Mouse (Mus musculus) G1E-ER4 (cell line): Measurements from ENCODE around the gene Tnip1. TPM values are rescaled to one million over a fixed set of nuclear protein-coding genes. Genes with fewer than 3 reads are reported as not detected.

ENCODE experiments used
- GATA1 ChIP-seq: IDR thresholded peaks from one replicate; pipeline ENCODE4 v1.8.0; 2012; ENCODE audit warnings: low read length, inconsistent platforms
- polyA plus RNA-seq: library from polyadenylated mRNA; stranded (reverse); fragments of >175 nt; gene quantifications from 2 replicates; pipeline ENCODE4 v1.2.3, GENCODE M21; 2012

Gene Tnip1
- polyA plus RNA-seq, 1 experiment = 28.6 TPM

DNA sequence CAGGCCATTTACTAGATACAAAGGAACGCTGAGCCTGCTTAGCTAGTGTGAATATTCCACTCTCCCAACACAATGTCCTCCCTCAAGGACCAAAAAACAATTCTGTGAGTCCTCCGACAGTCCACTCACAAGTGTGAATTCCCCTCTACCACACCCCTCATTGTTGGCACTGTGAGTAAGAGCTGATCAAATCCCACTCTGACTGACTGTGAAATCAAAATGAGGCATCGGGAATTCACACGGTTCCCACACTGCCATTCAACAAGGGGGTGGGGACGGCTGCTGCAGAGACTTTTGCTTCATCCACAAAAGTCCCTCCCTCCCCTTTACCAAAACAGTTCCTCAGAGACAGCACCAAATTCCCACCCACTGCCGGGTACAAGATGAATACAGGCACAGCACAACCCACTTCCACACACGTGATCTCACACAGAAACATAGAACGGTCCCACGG is 8.7 kb downstream of the Tnip1 start:
- no peak for TF ChIP-seq GATA1

DNA sequence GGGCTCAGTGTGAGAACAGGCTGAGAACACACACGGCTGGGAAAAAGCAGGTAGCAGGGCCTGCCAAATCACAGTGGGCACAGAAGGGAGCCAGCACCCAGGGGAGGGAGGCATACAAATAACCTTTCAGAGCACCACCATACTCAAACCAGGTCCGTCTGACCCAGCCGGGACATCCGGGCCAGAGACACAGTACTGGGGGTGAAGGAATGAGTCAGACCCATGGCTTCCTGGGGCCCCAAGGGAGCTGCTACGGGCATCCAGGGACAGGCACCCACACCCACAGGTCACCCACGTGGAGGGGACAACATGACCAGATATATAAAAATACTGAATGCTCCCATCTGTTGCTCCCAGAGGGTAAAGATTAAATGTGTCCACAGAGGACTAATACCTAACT is 10.1 kb downstream of the Tnip1 start:
- TF ChIP-seq GATA1 = no peak

DNA sequence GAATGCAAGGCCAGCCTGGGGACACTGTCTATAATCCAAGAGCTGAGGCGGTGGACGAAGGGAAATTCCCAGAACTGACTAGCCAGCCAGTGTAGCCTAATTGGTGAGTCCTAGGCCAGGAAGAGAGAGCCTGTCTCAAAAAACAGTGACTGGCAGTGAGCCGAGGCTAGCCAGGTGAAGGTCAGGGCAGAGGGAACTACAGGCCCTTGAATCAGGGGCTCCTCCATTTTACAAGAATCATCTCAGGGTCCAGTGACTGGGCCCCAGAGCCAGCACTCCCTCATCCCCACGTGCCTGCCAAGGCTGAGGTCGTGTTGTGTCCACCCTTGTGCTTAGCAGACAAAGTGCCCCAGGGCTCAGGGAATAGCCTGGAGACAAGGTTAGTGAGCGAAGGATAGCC is 12.0 kb downstream of the Tnip1 start:
- TF ChIP-seq GATA1 = no peak

DNA sequence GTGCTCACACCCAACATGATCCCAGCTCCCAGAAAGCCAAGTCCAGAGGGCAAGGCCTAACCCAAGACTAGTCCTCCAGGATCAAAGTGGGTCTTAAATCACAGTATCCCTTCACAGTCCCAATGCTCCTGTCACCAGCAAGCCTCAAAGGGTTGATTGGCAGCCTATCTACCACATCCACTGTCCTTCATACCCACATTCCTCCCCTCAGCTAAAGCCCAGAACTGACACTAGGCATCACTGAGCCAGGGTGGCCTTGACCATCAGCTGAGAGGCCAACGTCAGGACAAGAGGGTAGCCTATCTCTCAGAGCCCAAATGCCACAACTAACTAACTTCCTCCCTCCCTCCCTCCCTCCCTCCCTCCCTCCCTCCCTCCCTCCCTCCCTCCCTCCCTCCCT is 13.0 kb downstream of the Tnip1 start:
- TF ChIP-seq GATA1 = no peak

DNA sequence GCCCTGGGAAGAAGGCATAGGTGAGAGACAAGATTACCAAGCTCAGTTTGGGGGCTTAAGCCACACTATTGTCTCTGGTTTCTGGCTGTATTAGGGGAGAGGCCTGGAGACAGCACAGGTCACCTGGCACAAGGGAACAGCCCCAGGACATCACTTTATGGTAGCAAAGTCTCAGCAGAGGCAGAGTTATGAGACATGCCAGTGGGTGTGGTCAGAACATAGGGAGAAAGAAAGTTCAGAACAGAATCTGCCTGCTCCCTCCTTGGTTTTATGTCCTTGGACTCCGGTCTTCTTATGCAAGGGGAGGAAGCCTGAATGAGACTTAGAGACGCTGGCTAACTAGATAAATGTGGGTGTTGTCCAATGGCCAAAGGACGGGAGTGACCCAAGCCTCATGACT is 18.0 kb downstream of the Tnip1 start:
- TF ChIP-seq GATA1 = no peak

DNA sequence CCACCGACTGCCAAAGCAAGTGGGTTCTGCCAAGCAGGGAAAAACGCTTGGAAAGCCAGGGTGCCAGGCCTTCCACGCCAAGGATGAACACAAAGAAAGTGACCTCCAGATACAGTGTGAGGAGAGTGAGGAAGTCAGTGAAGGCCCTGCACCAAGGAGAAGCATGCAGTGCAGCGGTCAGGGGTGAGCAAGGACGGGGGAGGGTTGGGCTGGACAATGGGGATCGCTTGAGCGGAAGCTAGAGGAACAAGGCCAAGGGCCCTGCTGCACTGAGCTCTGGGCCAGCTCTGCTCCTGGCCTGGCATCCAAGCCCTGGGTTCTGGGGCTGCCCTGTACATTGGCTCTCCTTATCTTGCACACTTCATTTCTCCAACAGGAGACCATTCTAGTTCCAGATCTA is 22.7 kb downstream of the Tnip1 start:
- no peak for TF ChIP-seq GATA1

DNA sequence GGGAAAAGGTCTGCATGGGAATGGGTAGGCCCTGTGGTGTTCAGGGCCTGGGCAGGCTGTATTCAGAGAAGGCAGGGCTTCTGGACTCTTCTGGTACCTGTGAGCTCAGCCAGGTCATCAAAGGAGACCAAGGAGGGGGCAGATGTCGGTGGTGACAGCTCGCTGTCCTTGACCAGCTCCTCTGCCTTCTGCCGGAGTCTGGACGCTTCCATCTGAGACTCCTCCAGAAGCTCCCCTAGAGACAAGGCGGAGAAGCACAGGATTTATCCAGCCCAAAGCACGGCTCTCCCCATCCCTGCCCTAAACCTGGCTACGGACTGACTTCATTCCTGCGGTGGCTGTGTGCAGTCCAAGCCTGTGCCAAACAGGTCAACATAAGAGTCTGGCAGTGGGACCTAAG is 23.2 kb downstream of the Tnip1 start:
- no peak for TF ChIP-seq GATA1

DNA sequence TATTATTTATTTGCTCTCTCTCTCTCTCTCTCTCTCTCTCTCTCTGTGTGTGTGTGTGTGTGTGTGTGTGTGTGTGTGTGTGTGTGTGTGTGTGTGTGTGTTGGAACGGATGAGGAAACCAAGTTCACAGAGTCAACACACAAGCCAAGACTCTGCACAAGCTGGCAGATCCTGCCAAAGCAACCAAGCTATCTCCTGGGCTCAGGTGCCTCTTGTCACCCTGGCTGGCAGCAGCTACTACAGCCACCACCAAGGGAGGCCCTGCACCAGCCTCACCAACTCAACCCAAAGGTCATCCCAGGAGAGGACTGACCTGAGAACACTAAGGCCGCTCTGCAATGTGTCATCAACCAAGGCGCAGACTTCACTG is 26.0 kb downstream of the Tnip1 start:
- TF ChIP-seq GATA1 = no peak

DNA sequence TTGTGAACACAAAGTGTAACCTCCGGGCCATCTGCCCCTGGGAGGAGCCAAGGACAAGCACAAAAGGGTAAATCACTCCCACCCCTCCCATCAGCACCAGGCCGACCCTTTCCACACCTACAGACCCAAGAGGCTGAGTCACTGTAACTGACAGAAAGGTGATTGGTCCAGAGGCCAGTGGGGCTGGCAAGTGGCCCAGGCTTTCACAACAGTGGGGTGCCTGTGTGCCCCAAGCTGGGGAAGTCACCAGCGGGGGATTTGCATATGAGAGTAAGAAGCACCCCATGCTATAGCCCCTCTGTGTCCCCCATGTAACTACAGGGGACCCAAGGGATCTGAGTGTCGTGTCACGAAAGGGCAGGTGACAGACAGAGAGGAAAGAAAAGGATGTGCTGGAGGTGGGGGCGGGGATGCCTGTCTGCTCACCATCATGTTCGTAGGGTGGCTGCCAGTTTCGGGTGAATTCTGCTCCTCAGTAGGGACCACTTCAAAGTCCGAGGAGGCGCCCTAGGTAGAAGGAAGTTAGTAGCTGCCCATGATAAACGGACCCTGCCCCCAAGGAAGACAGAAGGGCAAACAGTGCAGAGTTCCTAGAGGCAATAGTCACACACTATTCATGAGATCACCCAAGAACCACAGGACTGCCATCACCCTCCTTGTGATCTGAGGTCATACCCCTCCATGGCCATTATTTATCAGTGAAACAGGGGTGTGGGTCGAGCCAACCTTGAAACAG is 26.5 kb downstream of the Tnip1 start:
- TF ChIP-seq GATA1 = no peak

DNA sequence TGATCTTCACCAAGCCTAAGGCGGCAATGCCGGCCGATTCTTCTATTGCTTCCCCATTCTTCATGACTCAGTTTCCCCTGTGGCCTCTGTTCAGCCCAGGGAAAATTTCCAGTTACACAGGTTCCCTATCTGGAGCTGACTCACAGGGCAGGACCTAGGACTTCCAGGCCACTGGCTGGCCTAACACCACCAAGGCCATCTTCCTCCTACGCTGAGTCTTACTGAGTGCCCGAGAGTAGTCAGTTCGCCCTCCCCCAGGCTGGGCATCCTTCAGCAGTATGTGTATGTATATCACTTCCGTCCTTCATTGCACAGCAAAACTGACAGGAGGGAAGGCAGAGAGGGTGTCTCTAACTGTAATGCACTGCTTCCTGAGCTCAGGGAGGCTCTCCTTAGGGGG is 28.5 kb downstream of the Tnip1 start:
- TF ChIP-seq GATA1 = no peak

DNA sequence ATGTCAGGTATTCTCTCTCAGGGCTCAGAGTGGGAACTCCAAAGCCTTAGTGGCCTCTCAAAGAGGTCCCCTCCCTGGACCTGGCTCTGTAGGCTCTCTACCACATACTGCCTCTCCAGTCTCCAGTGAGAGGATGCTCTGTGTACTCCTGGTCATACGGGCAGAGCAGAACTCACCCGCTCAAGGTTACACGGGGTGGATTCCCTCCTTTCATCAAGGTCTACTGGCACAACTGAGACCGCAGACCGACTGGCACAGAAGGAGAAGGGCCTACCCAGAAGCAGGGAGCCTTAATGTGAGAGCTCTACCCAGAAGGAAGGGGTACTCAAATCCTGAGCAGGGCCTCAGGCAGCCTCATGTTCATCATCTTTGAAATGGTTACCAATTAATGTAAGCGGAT is 30.2 kb downstream of the Tnip1 start:
- no peak for TF ChIP-seq GATA1

DNA sequence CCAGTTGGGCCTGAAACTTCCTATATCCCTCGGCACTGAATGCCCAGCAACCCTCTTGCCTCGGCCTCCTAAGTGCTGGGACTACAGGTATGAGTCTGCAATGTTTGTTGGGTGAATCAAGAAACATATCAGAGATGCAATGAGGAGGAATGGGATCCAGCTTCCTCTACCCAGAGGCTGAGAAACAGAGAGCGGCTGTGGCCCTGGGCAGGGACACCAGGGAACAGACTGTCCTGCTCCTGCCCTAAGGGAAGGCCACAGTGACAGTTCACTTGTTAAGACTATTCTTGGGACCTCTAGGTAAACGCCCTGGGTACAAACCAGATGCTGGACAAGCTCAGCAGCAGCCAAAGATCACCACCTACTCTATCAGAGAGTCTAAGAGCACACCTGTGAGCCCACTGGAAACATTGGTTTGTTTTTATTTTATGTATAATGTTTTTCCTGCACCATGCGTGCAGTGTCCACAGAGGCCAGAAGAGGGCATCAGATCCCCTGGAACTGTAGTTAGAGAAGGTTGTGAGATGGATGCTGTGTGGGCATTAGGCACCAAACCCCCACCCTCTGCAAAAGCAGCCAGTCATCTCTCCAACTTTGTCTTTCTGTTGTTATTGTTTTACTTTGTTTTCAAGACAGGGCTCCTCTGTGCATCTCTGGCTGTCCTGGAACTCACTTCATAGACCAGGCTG is 31.2 kb downstream of the Tnip1 start:
- no peak for TF ChIP-seq GATA1

DNA sequence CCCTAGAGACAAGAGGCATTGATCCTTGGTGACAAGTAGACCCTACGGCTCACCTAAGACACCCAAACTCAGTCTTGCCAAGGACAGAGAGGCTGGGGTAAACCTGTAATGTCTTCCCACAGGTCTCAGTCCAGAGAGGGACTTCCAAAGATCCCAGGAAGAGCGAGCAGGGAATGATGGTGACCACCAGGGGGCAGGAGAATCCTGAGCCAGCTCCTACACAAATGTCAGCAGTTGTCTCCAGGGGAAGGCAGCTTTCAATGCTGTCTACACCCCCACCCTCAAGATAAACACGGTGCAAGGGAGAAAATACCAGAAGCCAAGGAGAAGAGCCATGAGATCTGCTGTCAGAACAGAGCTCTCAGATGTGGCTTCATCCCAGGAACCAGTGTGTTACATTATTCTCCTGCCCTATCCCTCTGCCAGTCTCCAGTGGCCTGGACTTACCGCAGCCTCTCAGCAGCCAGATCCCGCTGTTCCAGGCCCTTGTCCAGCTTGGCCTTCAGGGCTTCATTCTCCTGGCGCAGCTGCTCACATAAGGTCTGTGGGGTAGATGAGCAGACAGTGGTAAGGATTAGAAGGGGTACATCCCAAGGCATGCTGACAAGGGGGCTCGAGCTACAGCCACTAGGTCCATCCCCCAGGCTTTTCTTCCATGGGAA is 32.3 kb downstream of the Tnip1 start:
- no peak for TF ChIP-seq GATA1

DNA sequence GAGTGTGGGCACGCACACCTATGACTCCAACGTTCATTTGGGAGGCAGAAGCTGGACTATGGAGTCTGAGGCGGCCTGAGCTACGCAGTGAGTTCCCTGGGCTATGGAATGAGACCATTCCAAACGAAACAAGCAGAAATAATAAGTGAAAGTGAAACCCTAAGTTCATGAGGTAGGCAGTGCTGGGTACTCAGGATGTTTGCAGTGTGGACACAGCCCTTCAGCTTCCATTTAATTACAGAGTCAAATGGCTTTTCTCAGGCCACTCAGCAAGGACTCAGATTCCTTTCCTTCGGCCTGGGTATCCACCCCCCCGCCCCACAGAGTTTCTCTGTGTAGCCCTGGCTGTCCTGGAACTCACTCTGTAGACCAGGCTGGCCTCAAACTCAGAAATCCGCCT is 33.0 kb downstream of the Tnip1 start:
- TF ChIP-seq GATA1 = no peak

DNA sequence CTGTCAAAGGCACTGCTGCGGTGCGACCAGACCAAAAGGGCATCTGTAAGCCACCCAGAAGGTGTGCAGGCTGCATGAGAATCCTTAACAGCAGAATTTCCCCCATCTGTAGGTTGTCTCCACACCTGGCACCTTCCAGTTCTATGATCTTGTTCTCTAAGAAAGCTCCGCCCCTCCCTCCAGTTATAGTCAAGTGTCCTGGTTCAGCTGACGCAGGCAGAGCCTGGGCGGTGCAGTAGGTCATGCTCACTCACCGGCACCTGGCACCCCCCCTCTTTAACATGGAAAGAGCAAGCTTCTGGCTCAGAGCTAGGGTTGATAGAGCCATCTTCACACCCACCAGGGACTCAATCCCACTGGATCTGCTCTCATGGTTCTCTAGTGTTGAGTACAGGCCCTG is 33.4 kb downstream of the Tnip1 start:
- TF ChIP-seq GATA1 = no peak

DNA sequence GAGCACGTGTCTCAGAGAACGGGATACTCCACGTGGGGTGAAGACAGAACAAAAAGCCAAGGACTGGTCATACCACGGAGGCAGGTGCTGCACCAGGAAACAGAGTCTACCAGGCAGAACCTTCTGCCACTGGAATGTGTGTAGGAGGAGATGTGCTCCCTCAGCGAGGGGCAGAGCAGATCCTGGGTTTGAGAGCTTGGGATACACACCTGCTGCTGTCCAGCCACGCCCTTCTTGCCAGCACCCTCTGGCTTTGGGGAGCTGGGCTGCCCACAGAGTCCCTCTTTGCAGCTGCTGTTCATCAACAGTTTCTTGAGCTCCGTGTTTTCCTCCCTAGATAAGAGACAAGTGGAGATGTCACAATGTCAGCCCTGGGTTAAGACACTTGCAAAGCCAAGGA is 33.8 kb downstream of the Tnip1 start:
- no peak for TF ChIP-seq GATA1

DNA sequence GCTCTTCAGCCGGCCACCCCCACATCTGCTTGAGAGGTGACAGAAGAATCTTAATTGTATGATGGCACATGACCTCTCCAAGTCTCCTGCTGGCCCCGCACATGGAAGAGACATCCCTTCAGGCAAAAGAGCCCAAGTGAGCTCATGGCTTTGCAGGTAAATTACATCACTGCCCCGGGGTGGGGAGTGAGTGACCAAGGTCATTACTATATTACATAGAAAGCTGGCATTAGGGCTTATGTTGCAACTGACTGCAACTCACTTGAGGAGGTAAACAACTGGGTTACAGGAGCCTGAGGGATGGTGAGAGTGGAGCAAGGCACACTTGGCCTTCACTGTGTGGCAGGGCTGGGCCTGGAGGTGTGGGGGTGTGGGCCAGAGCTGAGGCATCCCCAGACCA is 34.5 kb downstream of the Tnip1 start:
- no peak for TF ChIP-seq GATA1
